Mouse (Mus musculus) liver, embryonic 16.5 days (tissue): ENCODE data around the gene Pthlh. TPM values are rescaled to one million over a fixed set of nuclear protein-coding genes. Genes with fewer than 3 reads are reported as not detected.
"Not testable (repeated sequence)": the region's sequence is repeated elsewhere in the genome, so short reads cannot be mapped to it uniquely, and the experiment has no call there.

ENCODE experiments used
- ATAC-seq: fragments of 200-750 bp; cut with Nextera tagmentation; 2 replicates; pipeline ENCODE4 v1.8.0; 2017; ENCODE audit warnings: low read depth, mild to moderate bottlenecking, moderate number of reproducible peaks, moderate library complexity
- H3K27ac ChIP-seq: fragments of 300-500 bp; sonication (generic); 2 replicates; pipeline ENCODE4 v1.5.1; 2014; ENCODE audit warnings: mild to moderate bottlenecking, low read length
- H3K27me3 ChIP-seq: fragments of 300-500 bp; sonication (generic); 2 replicates; pipeline ENCODE4 v1.6.1; 2014; ENCODE audit warnings: low read depth, low read length, mixed read lengths; ENCODE audit not compliant: control insufficient read depth, insufficient read depth
- H3K36me3 ChIP-seq: fragments of 300-500 bp; sonication (generic); 2 replicates; pipeline ENCODE4 v1.6.1; 2014; ENCODE audit warnings: mild to moderate bottlenecking; ENCODE audit not compliant: control insufficient read depth, insufficient read depth
- H3K4me1 ChIP-seq: fragments of 300-500 bp; sonication (generic); 2 replicates; pipeline ENCODE4 v1.6.1; 2014; ENCODE audit warnings: low read depth, low read length, mixed read lengths; ENCODE audit not compliant: control insufficient read depth
- H3K4me2 ChIP-seq: fragments of 300-500 bp; sonication (generic); 2 replicates; pipeline ENCODE4 v1.6.1; 2014; ENCODE audit warnings: low read depth, low read length, mixed read lengths
- H3K4me3 ChIP-seq: fragments of 300-500 bp; sonication (generic); 2 replicates; pipeline ENCODE4 v1.5.1; 2014; ENCODE audit warnings: low read depth, mild to moderate bottlenecking, low read length
- H3K9ac ChIP-seq: fragments of 300-500 bp; sonication (generic); 2 replicates; pipeline ENCODE4 v1.6.1; 2014; ENCODE audit warnings: low read depth, low read length
- H3K9me3 ChIP-seq: fragments of 300-500 bp; sonication (generic); replicated peaks from 2 replicates; pipeline ENCODE4 v1.6.1; 2016; ENCODE audit warnings: low read length; ENCODE audit not compliant: control insufficient read depth
- WGBS: fragments of 180-500 bp; shearing (Covaris S2); extraction: QIAGEN DNeasy Blood & Tissue Kit; methylation state at CpG from one replicate; pipeline ENCODE4 v1.1.7; 2014; ENCODE audit not compliant: insufficient replicate concordance; 5-methylcytosine and 5-hydroxymethylcytosine counted together
- polyA plus RNA-seq: library from polyadenylated mRNA; unstranded; fragments of >200 nt; fragmentation: Nextera tagmentation; extraction: Ambion mirVana; gene quantifications from 2 replicates; pipeline ENCODE4 v1.2.1, GENCODE M21; 2015

The Pthlh gene
- not detected in 2 replicates for polyA plus RNA-seq

DNA sequence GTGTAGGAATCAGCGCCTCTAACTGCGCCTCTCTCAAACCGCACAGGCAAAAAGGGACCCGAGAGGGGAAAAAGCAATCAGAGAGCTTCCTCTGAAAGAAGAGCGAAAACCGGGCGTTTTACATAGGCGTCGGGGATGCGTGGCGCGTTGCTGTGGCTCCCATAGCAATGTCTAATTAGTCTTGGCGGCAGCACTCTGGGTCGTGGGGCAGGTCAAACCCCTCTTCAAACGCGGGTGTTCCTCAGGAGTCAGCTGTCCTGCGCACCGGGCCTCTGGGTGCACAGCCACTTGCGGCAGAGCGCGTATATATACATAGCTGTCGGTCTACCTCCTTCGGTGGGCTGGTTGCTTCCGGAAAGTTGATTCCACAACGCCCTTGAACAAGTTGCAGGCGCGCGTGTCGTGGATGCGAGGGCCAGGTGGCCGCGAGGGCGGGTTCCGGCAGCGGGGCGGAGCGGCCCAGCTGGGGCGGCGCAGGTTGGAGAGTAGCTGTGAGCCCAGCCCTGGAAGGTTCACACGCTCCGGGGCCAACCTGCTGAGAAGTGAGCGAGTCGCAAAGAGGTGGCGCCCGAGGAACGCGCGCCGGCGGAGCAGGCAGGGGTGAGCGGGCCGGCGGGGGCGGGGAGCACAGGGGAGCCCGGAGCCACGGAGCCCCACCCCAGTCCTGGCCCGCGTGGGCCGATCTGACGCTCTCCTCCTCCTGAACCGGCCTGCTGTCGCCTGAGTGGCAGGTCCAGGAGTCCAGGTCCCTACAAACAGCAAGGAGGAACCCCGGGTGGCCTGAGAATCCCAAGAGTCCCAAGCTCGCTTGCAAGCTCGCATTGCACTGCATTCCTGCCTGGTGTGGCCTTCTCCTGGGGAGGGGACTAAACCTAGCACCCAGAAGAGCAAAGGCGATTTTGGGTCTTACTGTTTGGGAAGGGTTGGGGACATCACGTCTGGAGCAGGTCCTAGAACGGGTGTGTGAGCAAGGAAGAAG, at the start of gene Pthlh:
TSS of gene Pthlh (minus strand) at position 597 of the 979 bp plus-strand sequence.
- no peak within 1 kb of the TSS for H3K27ac ChIP-seq
- no peak within 1 kb of the TSS for H3K9ac ChIP-seq
- no peaks in the 10 kb centered on the region for H3K36me3 ChIP-seq
- H3K4me1 ChIP-seq: no peaks in the 10 kb centered on the region
- peaks cover 29% of the 10 kb centered on the region for H3K27me3 ChIP-seq
- peak within 1 kb of the TSS; percentile 57 for H3K4me2 ChIP-seq
- ATAC-seq: peak; percentile 56
- peak within 1 kb of the TSS; percentile 38 for H3K4me3 ChIP-seq
- 1% methylated on average over 67 of the region's 68 CpGs for WGBS
- H3K9me3 ChIP-seq: no peaks in the 10 kb centered on the region

DNA sequence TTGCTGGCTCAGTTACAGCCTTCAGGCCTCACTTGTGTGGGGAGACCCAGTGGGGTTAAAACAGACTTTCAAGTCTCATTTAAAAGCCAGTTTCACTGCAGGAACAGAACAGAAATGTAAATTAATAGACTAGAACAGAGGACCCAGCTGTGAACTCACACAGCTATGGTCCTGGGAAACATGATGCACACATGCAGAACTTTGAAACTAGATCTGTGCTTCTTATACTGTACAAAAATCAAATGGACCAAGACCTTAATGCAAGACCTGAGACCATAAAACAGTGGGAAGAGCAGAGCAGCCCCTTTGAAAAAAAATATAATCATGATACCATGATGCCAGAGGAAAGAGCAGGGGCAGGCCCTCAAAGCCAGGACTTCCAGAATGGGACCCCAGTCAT, 49.3 kb upstream of the Pthlh start:
- Histone ChIP-seq H3K4me1 (no peaks in the 10 kb centered on the region), H3K9ac (no peak overlapping the region), H3K36me3 (no peaks in the 10 kb centered on the region), H3K4me3 (no peak overlapping the region), H3K27me3 (no peaks in the 10 kb centered on the region), H3K4me2 (no peak overlapping the region), H3K9me3 (no peaks in the 10 kb centered on the region), H3K27ac (no peak overlapping the region)
- no peak for ATAC-seq

DNA sequence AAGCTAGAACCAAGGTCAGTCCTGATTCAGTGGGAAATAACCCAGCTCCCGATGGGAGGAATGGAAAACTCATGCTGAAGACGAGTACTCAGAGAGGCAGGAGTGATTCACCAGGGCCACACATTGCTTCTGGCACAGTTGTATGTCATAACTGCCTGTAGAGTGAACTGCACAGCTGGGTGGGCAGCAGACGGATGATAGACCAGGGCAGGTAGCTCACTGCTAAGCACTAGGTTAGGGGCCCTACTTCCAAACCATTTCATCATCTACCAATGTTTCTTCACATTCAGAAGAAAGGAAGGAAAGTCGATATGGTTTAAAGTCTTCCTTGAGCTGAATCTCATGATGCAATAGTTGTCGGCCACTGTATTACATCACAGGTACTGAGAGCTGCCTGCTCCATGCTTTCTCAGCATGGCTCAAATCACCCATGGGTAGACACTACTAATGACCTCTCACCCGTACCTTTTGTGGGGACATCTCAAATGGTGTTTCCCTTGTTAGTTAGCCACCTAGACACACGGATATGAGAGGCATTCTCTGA, 46.5 kb upstream of the Pthlh start:
- no peak overlapping the region for H3K4me2 ChIP-seq
- no peak overlapping the region for H3K4me3 ChIP-seq
- no peaks in the 10 kb centered on the region for H3K36me3 ChIP-seq
- no peaks in the 10 kb centered on the region for H3K4me1 ChIP-seq
- no peaks in the 10 kb centered on the region for H3K27me3 ChIP-seq
- no peak overlapping the region for H3K27ac ChIP-seq
- H3K9ac ChIP-seq: no peak overlapping the region
- ATAC-seq: peak; percentile 27; the same call in 1 of the 2 replicates
- no peaks in the 10 kb centered on the region for H3K9me3 ChIP-seq
- WGBS: 50% methylated on average over 7 of the region's 7 CpGs

DNA sequence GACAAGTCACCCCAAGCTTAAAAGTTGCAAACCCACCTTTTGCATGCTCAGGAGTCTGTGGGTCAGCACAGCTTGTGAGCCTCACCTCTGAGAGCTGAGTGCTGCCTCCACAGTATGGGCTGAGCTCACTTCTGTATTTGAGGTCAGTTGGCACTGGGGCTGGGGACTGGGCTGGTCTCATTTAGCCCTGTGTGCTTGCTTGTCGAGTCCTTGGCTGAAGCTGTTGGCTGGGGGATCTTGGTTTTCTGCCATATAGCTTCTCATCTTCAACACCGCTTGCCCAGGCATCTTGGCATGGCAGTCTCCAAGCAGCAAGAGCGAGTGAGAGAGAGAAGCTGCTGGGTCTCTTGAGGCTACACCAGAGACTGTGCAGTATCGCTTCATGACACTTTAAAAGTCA, 46.1 kb upstream of the Pthlh start:
- WGBS: 52% methylated on average over 4 of the region's 4 CpGs
- Histone ChIP-seq H3K4me1 (no peaks in the 10 kb centered on the region), H3K9ac (no peak overlapping the region), H3K36me3 (no peaks in the 10 kb centered on the region), H3K4me3 (no peak overlapping the region), H3K9me3 (no peaks in the 10 kb centered on the region), H3K4me2 (no peak overlapping the region), H3K27me3 (no peaks in the 10 kb centered on the region), H3K27ac (no peak overlapping the region)
- peak; percentile 43; the same call in 1 of the 2 replicates for ATAC-seq

DNA sequence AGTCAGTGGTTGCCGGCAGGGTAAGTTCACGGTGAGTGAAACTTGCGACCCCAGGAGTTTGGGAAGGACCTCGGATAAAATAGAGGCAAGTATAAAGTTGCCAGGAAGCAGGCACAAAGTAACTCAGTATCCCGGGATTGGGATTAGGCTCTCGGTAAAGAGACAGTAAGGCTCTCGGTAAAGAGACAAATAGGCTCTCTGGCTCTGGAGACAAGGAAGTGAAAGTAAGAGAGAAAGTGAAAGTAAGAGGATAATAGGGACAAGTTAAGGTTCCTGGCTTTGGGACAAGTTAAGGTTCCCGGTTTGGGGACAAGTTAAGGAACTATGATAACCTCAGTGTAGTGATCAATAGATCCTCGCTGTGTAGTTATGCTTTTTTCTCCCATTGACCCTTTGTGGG, 40.3 kb upstream of the Pthlh start:
- not testable (repeated sequence) for H3K27me3 ChIP-seq, H3K36me3 ChIP-seq, H3K9ac ChIP-seq, H3K4me1 ChIP-seq, ATAC-seq, H3K4me2 ChIP-seq, H3K27ac ChIP-seq, H3K9me3 ChIP-seq, H3K4me3 ChIP-seq
- 65% methylated on average over 4 of the region's 9 CpGs for WGBS

DNA sequence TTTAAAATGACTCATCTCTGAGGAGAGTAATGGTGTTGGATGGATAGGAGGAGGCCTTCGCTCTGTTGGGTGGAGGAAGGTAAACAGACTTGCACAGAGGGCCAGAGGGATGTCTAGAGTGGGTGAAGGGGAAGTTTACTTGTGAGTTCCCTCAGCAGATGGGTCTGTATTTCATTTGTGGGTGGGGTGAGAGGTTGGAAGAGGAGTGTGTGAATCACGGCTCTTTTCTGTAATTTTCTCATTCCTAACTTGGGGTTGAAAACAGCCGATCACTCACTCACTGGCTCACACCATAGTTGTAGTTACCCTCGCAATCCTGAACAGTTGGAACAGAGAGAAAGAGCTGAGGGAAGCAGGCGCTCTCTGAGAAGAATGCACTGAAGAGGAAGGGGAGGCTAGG, 35.6 kb upstream of the Pthlh start:
- Histone ChIP-seq H3K4me1 (no peaks in the 10 kb centered on the region), H3K4me3 (no peak overlapping the region), H3K27me3 (no peaks in the 10 kb centered on the region), H3K9me3 (no peaks in the 10 kb centered on the region), H3K27ac (no peak overlapping the region), H3K4me2 (no peak overlapping the region), H3K36me3 (no peaks in the 10 kb centered on the region), H3K9ac (no peak overlapping the region)
- WGBS: 59% methylated on average over 5 of the region's 5 CpGs
- ATAC-seq: no peak

DNA sequence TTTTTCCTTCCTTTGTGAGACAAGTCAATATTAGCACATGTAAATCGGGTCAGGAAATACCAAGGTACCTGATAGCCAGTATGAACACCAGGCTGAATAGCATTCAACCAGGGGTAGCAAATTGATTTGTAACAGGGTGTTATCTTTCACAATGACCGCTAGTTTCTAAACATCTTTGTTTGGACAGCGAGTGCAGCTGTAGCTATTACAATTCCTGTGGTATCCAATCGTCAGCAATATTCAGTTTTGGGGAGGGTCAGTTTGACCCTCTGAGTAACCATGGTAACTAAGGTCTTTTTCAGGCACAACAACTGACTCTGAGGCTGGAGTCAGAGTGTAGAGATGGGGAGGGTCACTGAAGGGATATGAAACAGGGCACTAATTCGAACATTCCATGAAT, 15.3 kb upstream of the Pthlh start:
- Histone ChIP-seq H3K4me2 (no peak overlapping the region), H3K9me3 (no peaks in the 10 kb centered on the region), H3K4me3 (no peak overlapping the region), H3K9ac (no peak overlapping the region), H3K27me3 (no peaks in the 10 kb centered on the region), H3K4me1 (no peaks in the 10 kb centered on the region), H3K36me3 (no peaks in the 10 kb centered on the region), H3K27ac (no peak overlapping the region)
- no peak for ATAC-seq
- 43% methylated on average over 5 of the region's 5 CpGs for WGBS

DNA sequence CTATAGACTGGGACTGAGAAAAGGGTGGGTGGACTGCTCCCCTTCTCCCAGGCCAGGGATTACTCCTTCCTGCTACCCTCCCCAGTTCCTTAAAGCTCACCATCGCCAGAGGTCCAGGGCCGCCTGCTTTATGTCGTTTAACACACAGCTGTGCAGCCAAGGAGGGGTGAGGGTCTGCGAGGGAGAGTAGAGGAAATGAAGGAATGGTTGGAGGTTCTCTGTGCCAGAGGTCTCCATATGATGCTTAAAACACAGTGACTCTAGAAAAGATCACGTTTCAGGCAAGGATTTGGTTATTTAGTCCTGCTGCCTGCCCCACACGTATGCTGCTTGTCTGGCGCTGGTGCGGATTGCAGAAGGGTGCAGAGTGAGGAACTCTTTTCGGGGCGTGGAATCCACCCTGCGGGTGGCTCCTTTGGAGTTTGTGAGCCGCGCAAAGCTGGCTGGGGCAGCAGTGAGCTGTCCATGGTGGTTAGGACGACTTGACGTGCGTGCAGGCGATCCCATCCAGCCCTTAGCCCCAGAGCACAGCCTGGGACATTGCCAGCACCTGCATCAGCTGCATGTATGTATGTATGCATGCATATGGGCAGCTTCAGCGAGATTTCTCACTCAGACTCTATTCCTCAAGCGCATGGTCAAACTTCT, 4.3 kb upstream of the Pthlh start:
- H3K27me3 ChIP-seq: peaks cover 19% of the 10 kb centered on the region
- 2% methylated on average over 19 of the region's 19 CpGs for WGBS

DNA sequence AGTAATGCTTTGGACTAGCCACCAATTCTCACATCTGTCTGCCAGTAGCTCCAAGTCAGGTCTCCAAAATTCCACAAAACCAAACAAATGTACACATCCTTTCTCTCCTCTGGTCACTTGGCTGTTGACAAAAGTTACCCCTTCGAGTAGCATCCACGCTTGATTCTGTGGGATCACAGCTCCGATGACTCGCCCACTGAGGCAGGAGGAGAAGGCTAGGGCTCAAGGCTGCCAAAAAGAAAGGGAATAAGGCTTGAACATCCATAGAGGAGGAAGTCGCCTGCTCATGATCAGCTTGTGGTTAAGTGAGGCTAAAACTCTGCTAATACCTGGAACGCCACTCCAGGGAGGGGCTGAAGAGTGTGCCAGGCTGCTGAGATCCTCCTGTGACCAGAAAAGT, 2.5 kb upstream of the Pthlh start:
- H3K9ac ChIP-seq: no peak overlapping the region
- H3K27ac ChIP-seq: no peak overlapping the region
- H3K27me3 ChIP-seq: peaks cover 29% of the 10 kb centered on the region
- H3K4me2 ChIP-seq: no peak overlapping the region
- 47% methylated on average over 6 of the region's 6 CpGs for WGBS
- H3K36me3 ChIP-seq: no peaks in the 10 kb centered on the region
- H3K4me3 ChIP-seq: no peak overlapping the region
- H3K9me3 ChIP-seq: no peaks in the 10 kb centered on the region
- H3K4me1 ChIP-seq: no peaks in the 10 kb centered on the region
- ATAC-seq: no peak

More for the DNA sequence above, 4.3 kb upstream of the Pthlh start:
- no peaks in the 10 kb centered on the region for H3K4me1 ChIP-seq
- no peak overlapping the region for H3K27ac ChIP-seq
- H3K36me3 ChIP-seq: no peaks in the 10 kb centered on the region
- no peak for ATAC-seq
- no peaks in the 10 kb centered on the region for H3K9me3 ChIP-seq
- H3K9ac ChIP-seq: no peak overlapping the region
- no peak overlapping the region for H3K4me3 ChIP-seq
- H3K4me2 ChIP-seq: no peak overlapping the region
